ENCODE assay signal across 10 mouse cellular contexts in the genomic region with DNA sequence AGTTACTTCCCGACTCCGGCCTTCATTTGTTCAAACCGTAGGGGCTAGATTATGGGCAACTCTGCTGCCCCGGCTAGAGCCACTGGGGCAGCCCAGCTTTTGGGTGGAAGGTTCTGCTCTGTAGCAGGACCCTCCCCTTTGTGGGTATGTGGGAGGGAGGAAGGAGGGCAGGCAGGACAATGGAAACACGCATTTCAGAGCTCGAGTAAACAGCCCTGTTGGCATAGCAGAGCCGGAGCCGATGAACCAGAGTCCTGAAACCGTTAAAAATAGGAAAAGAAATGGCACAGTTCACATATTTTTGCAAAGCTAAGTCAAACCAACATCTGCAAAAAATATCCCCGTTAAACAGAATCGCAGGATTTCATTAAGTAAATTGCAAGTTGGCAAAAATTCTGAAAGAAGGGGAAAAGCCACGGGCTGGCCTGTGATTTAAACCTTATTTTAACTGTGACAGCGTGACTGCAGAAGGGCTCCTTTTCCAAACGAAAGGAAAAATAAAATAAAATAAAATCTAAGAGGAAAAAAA. TPM values are rescaled to one million over a fixed set of nuclear protein-coding genes. Genes with fewer than 3 reads are reported as not detected.
DNase-seq lines count a peak whose midpoint lies in the region; ATAC-seq and TF ChIP-seq lines count a peak whose summit lies in the region.
"Had no signal": no experiment of that assay in that cellular context is flagged by ENCODE, and none has a peak within 500 bp of the region (broad histone marks: within the 10 kb centered on the region; RNA-seq: fewer than 3 reads in every experiment).

No protein-coding gene starts in this region.

- no peak overlapping the region for H3K4me2 ChIP-seq in heart, embryonic 13.5 days
- no peak overlapping the region for H3K4me2 ChIP-seq in lung, embryonic 15.5 days
- H3K4me2 ChIP-seq in embryonic facial prominence, embryonic 13.5 days: peak overlapping the region; percentile 55
- H3K4me2 ChIP-seq in limb, embryonic 14.5 days (replicated peaks; ENCODE audit: low read depth, low read length, severe bottlenecking): peak overlapping the region; percentile 39; the same call in 1 of the 2 replicates
- H3K4me2 ChIP-seq: neural tube, embryonic 13.5 days had no signal

- TF ChIP-seq POLR2A in limb, embryonic 14.5 days (IDR thresholded peaks at IDR 0.05; ENCODE audit: borderline replicate concordance, extremely low read depth, insufficient read depth, insufficient read length): no peak

- no peaks in the 10 kb centered on the region for H3K9me3 ChIP-seq in heart, embryonic 13.5 days
- no peaks in the 10 kb centered on the region for H3K9me3 ChIP-seq in lung, embryonic 15.5 days
- H3K9me3 ChIP-seq in embryonic facial prominence, embryonic 13.5 days: no peaks in the 10 kb centered on the region
- no peaks in the 10 kb centered on the region for H3K9me3 ChIP-seq in limb, embryonic 14.5 days (ENCODE audit: control insufficient read depth, low read length)
- H3K9me3 ChIP-seq: neural tube, embryonic 13.5 days had no signal

- intact Hi-C loops in heart, postnatal 14 days (cut with DNase I): loop anchor here (5.0 kb wide), 1 partner anchor 49 kb away; a partner anchor contains a TSS

- peaks cover 25% of the 10 kb centered on the region for H3K36me3 ChIP-seq in heart, embryonic 13.5 days
- H3K36me3 ChIP-seq in lung, embryonic 15.5 days: no peaks in the 10 kb centered on the region
- peaks cover 14% of the 10 kb centered on the region for H3K36me3 ChIP-seq in embryonic facial prominence, embryonic 13.5 days
- H3K36me3 ChIP-seq in limb, embryonic 14.5 days (ENCODE audit: control insufficient read depth, insufficient read depth, low read length): 0 out of 2 replicates have a peak, but pooled peaks cover 10% of the 10 kb centered on the region
- H3K36me3 ChIP-seq: neural tube, embryonic 13.5 days had no signal

- H3K4me1 ChIP-seq in heart, embryonic 13.5 days: peaks cover 99% of the 10 kb centered on the region
- peaks cover 97% of the 10 kb centered on the region for H3K4me1 ChIP-seq in lung, embryonic 15.5 days
- H3K4me1 ChIP-seq in embryonic facial prominence, embryonic 13.5 days: peaks cover 96% of the 10 kb centered on the region
- H3K4me1 ChIP-seq in limb, embryonic 14.5 days (ENCODE audit: control insufficient read depth, insufficient read depth, low read length): peaks cover 89% of the 10 kb centered on the region

- no peak for ATAC-seq in heart, embryonic 13.5 days (ENCODE audit: extremely low read depth, insufficient number of reproducible peaks, low FRiP score, low TSS enrichment)
- no peak for ATAC-seq in lung, embryonic 15.5 days (ENCODE audit: borderline replicate concordance, extremely low read depth, low FRiP score, low TSS enrichment)
- ATAC-seq in embryonic facial prominence, embryonic 13.5 days (ENCODE audit: insufficient number of reproducible peaks, insufficient read depth, low FRiP score, low TSS enrichment, low read depth): peak; percentile 60; the same call in 1 of the 2 replicates
- ATAC-seq in limb, embryonic 14.5 days (ENCODE audit: low FRiP score, low read depth): no peak
- ATAC-seq: CD4-positive, CD25-positive, alpha-beta regulatory T cell, adult 4 months had no signal

- no peak overlapping the region for H3K4me3 ChIP-seq in heart, embryonic 13.5 days
- H3K4me3 ChIP-seq in lung, embryonic 15.5 days: no peak overlapping the region
- H3K4me3 ChIP-seq in embryonic facial prominence, embryonic 13.5 days: no peak overlapping the region
- no peak overlapping the region for H3K4me3 ChIP-seq in limb, embryonic 14.5 days (replicated peaks; ENCODE audit: low read length)
- no peak overlapping the region for H3K4me3 ChIP-seq in layer of hippocampus, adult 2 months
- H3K4me3 ChIP-seq: neural tube, embryonic 13.5 days had no signal

- no peak for TF ChIP-seq CTCF in layer of hippocampus, adult 2 months (conservative IDR thresholded peaks at IDR 0.05)

- peak overlapping the region; percentile 74 for H3K9ac ChIP-seq in heart, embryonic 13.5 days
- no peak overlapping the region; the same call in 1 of the 2 replicates for H3K9ac ChIP-seq in lung, embryonic 15.5 days
- H3K9ac ChIP-seq in embryonic facial prominence, embryonic 13.5 days: peak overlapping the region; percentile 63; the same call in 1 of the 2 replicates
- no peak overlapping the region for H3K9ac ChIP-seq in limb, embryonic 14.5 days (ENCODE audit: low read depth, low read length, severe bottlenecking)
- H3K9ac ChIP-seq: neural tube, embryonic 13.5 days had no signal

- no peaks in the 10 kb centered on the region for H3K27me3 ChIP-seq in heart, embryonic 13.5 days (replicated peaks)
- no peaks in the 10 kb centered on the region for H3K27me3 ChIP-seq in lung, embryonic 15.5 days
- H3K27me3 ChIP-seq in embryonic facial prominence, embryonic 13.5 days: no peaks in the 10 kb centered on the region
- no peaks in the 10 kb centered on the region for H3K27me3 ChIP-seq in limb, embryonic 14.5 days (ENCODE audit: control insufficient read depth, insufficient read depth, low read length)
- H3K27me3 ChIP-seq: neural tube, embryonic 13.5 days had no signal

- 57% methylated on average over 14 of the region's 14 CpGs for WGBS in heart, embryonic 13.5 days
- 44% methylated on average over 14 of the region's 14 CpGs for WGBS in lung, embryonic 15.5 days
- WGBS in embryonic facial prominence, embryonic 13.5 days: 14% methylated on average over 14 of the region's 14 CpGs
- 18% methylated on average over 14 of the region's 14 CpGs for WGBS in limb, embryonic 14.5 days

- peak overlapping the region; percentile 95 for H3K27ac ChIP-seq in heart, embryonic 13.5 days (replicated peaks)
- peak overlapping the region; percentile 65 for H3K27ac ChIP-seq in lung, embryonic 15.5 days
- peak overlapping the region; percentile 98 for H3K27ac ChIP-seq in embryonic facial prominence, embryonic 13.5 days
- H3K27ac ChIP-seq in limb, embryonic 14.5 days (replicated peaks; ENCODE audit: low read depth, low read length): peak overlapping the region; percentile 89
- no peak overlapping the region for H3K27ac ChIP-seq in layer of hippocampus, adult 2 months

- no peak for DNase-seq in heart, postnatal 14 days
- DNase-seq in lung, postnatal 10 days: no peak
- peak; percentile 71 for DNase-seq in limb, embryonic 14.5 days (ENCODE audit: low spot score)
- DNase-seq in layer of hippocampus, adult 18-20 months (ENCODE audit: low spot score in 2 of 2): no peak
- DNase-seq in layer of hippocampus, adult 2 months (ENCODE audit: low spot score in 2 of 2): no peak

RNA-seq across cellular contexts. Expression of a gene that starts 48.1 kb away (rescaled TPM):
- 18.5 and 19.3 TPM in 2 replicates for polyA plus RNA-seq in heart, embryonic 13.5 days (2015; fragmentation: Nextera tagmentation; extraction: Ambion mirVana)
- total RNA-seq in heart, postnatal 14 days (2021): 10 to 100 TPM; 13.6 to 15.5 TPM
- 13.2 and 14.1 TPM in 2 replicates for polyA plus RNA-seq in lung, embryonic 15.5 days (2015; fragmentation: Nextera tagmentation; extraction: Ambion mirVana)
- polyA plus RNA-seq in embryonic facial prominence, embryonic 13.5 days (2015; fragmentation: Nextera tagmentation; extraction: Ambion mirVana): 16.7 and 17.4 TPM in 2 replicates
- 23.5 and 43.1 TPM in 2 replicates for polyA plus RNA-seq in limb, embryonic 14.5 days (2012; rRNA removed)
- polyA plus RNA-seq in limb, embryonic 14.5 days (2014; fragmentation: Nextera tagmentation; extraction: Ambion mirVana): 12.0 and 14.7 TPM in 2 replicates
- 1 to 10 TPM; 1.3 to 2.5 TPM for total RNA-seq in layer of hippocampus, adult 18-20 months (2021)
- total RNA-seq in layer of hippocampus, adult 2 months (2021): 1 to 10 TPM; 2.1 to 2.3 TPM

Comparison
In these comparisons a context has a peak if more than half of its experiments do, and no peak if none do; other contexts are left out.
1. H3K4me2 ChIP-seq: peak in embryonic facial prominence, embryonic 13.5 days (single experiment) and limb, embryonic 14.5 days (single experiment); none in heart, embryonic 13.5 days (single experiment) and lung, embryonic 15.5 days (single experiment).
2. H3K9ac ChIP-seq: peak in heart, embryonic 13.5 days (single experiment) and embryonic facial prominence, embryonic 13.5 days (single experiment); none in lung, embryonic 15.5 days (single experiment) and limb, embryonic 14.5 days (single experiment).